34 mouse cellular contexts compared by ENCODE assay signal in the genomic region with DNA sequence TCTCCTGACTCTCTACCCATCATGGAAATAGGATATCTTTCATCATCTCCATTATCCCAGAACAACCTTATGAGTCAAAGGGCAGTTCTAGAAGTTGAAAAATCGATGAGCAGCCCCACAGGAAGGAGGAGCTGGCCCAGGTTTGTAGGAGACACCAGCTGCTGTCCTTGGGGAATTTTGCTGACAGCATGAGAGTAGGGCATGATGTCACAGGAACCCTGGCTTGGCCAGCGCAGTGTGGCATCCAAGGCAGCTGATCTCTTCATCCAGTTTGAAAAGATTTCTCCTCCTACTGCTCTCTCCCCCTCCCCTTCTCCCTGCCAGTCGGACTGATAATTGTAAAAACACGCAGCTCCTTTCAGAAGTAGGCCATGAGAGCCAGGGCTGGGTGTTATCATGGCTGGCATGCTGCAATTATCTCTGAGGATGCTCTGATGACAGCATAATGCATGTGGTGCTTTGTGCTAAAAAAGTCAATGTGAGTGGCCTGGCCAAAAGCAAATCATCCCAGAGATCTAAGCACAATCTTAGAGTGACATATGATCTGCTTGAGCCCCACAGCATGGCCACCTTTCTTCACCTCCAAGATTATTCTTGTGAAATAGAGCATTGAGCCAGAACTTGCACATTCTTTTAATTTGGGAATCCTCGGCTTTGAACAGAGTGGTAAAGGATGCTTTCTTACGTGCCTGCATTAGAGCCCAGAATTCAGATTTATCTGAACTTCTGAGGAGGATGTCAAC. TPM values are rescaled to one million over a fixed set of nuclear protein-coding genes. Genes with fewer than 3 reads are reported as not detected.
DNase-seq lines count a peak whose midpoint lies in the region; ATAC-seq and TF ChIP-seq lines count a peak whose summit lies in the region.
"Had no signal": no experiment of that assay in that cellular context is flagged by ENCODE, and none has a peak within 500 bp of the region (broad histone marks: within the 10 kb centered on the region; RNA-seq: fewer than 3 reads in every experiment).

No protein-coding gene starts in this region.

- H3K4me2 ChIP-seq in forebrain, embryonic 13.5 days = no peak overlapping the region
- H3K4me2 ChIP-seq in heart, embryonic 13.5 days = no peak overlapping the region
- H3K4me2 ChIP-seq in heart, embryonic 12.5 days = no peak overlapping the region
- H3K4me2 ChIP-seq in lung, embryonic 14.5 days = no peak overlapping the region
- no peak overlapping the region for H3K4me2 ChIP-seq in midbrain, postnatal 0 days (ENCODE audit: low read depth, low read length, poor library complexity, severe bottlenecking)
- H3K4me2 ChIP-seq: embryonic facial prominence, embryonic 13.5 days; heart, embryonic 15.5 days; limb, embryonic 15.5 days; liver, embryonic 13.5 days; midbrain, embryonic 15.5 days; neural tube, embryonic 12.5 days had no signal

- no peak overlapping the region for H3K27ac ChIP-seq in forebrain, embryonic 13.5 days
- no peak overlapping the region for H3K27ac ChIP-seq in forebrain, embryonic 10.5 days
- H3K27ac ChIP-seq in heart, embryonic 13.5 days (replicated peaks) = 0 out of 2 replicates have a peak overlapping the region, but pooled peaks have one; percentile 15
- no peak overlapping the region for H3K27ac ChIP-seq in heart, embryonic 12.5 days (ENCODE audit: poor library complexity, severe bottlenecking)
- H3K27ac ChIP-seq in lung, embryonic 14.5 days (ENCODE audit: low read depth) = no peak overlapping the region
- no peak overlapping the region for H3K27ac ChIP-seq in midbrain, postnatal 0 days (ENCODE audit: low read depth, low read length)
- H3K27ac ChIP-seq: embryonic facial prominence, embryonic 13.5 days; heart, embryonic 15.5 days; limb, embryonic 10.5 days; limb, embryonic 15.5 days; liver, embryonic 13.5 days; midbrain, embryonic 10.5 days; midbrain, embryonic 15.5 days; neural tube, embryonic 12.5 days had no signal

- no peaks in the 10 kb centered on the region for H3K36me3 ChIP-seq in forebrain, embryonic 13.5 days (ENCODE audit: poor library complexity, severe bottlenecking)
- H3K36me3 ChIP-seq in forebrain, embryonic 10.5 days (replicated peaks) = no peaks in the 10 kb centered on the region
- H3K36me3 ChIP-seq in heart, embryonic 13.5 days = no peaks in the 10 kb centered on the region
- no peaks in the 10 kb centered on the region for H3K36me3 ChIP-seq in heart, embryonic 12.5 days
- no peaks in the 10 kb centered on the region for H3K36me3 ChIP-seq in lung, embryonic 14.5 days (ENCODE audit: insufficient read depth)
- no peaks in the 10 kb centered on the region for H3K36me3 ChIP-seq in midbrain, postnatal 0 days (ENCODE audit: insufficient read depth, low read length)
- H3K36me3 ChIP-seq: embryonic facial prominence, embryonic 13.5 days; heart, embryonic 15.5 days; limb, embryonic 10.5 days; limb, embryonic 15.5 days; liver, embryonic 13.5 days; midbrain, embryonic 10.5 days; midbrain, embryonic 15.5 days; neural tube, embryonic 12.5 days had no signal

- H3K4me1 ChIP-seq in forebrain, embryonic 13.5 days = no peaks in the 10 kb centered on the region
- 0 out of 2 replicates have a peak, but pooled peaks cover 3% of the 10 kb centered on the region for H3K4me1 ChIP-seq in forebrain, embryonic 10.5 days
- H3K4me1 ChIP-seq in heart, embryonic 13.5 days = peaks cover 7% of the 10 kb centered on the region; the same call in 1 of the 2 replicates
- peaks cover 8% of the 10 kb centered on the region for H3K4me1 ChIP-seq in heart, embryonic 12.5 days (replicated peaks)
- no peaks in the 10 kb centered on the region for H3K4me1 ChIP-seq in lung, embryonic 14.5 days (ENCODE audit: insufficient read depth)
- no peaks in the 10 kb centered on the region for H3K4me1 ChIP-seq in lung, adult 2 months (ENCODE audit: control insufficient read depth, insufficient read depth, low read length)
- H3K4me1 ChIP-seq in midbrain, postnatal 0 days (ENCODE audit: insufficient read depth, low read length) = no peaks in the 10 kb centered on the region
- H3K4me1 ChIP-seq: embryonic facial prominence, embryonic 13.5 days; heart, embryonic 15.5 days; limb, embryonic 10.5 days; limb, embryonic 15.5 days; liver, embryonic 13.5 days; midbrain, embryonic 15.5 days; neural tube, embryonic 12.5 days had no signal

- no peak overlapping the region for H3K9ac ChIP-seq in forebrain, embryonic 13.5 days
- H3K9ac ChIP-seq in heart, embryonic 13.5 days = no peak overlapping the region
- no peak overlapping the region for H3K9ac ChIP-seq in heart, embryonic 12.5 days
- H3K9ac ChIP-seq in lung, embryonic 14.5 days = no peak overlapping the region
- no peak overlapping the region for H3K9ac ChIP-seq in midbrain, postnatal 0 days (replicated peaks; ENCODE audit: low read length, poor library complexity, severe bottlenecking)
- H3K9ac ChIP-seq: embryonic facial prominence, embryonic 13.5 days; heart, embryonic 15.5 days; limb, embryonic 15.5 days; liver, embryonic 13.5 days; midbrain, embryonic 15.5 days; neural tube, embryonic 12.5 days had no signal

- peak; percentile 36; the same call in 1 of the 2 replicates for ATAC-seq in forebrain, embryonic 13.5 days
- no peak for ATAC-seq in heart, embryonic 13.5 days (ENCODE audit: extremely low read depth, insufficient number of reproducible peaks, low FRiP score, low TSS enrichment)
- ATAC-seq in heart, embryonic 12.5 days (ENCODE audit: insufficient number of reproducible peaks, low FRiP score) = no peak
- 0 out of 2 replicates have a peak, but pooled peaks have one; percentile 11 for ATAC-seq in lung, embryonic 14.5 days (ENCODE audit: insufficient read depth)
- ATAC-seq in midbrain, postnatal 0 days (ENCODE audit: low FRiP score) = no peak
- ATAC-seq: intestine, postnatal 0 days; midbrain, embryonic 15.5 days had no signal

- no peak for DNase-seq in forebrain, embryonic 10.5 days (ENCODE audit: extremely low spot score, low spot score)
- no peak for DNase-seq in lung, embryonic 14.5 days
- no peak for DNase-seq in lung, adult 2 months
- DNase-seq in retina, postnatal 1 day = peak; percentile 68
- no peak for DNase-seq in midbrain, postnatal 0 days (ENCODE audit: low spot score)
- DNase-seq: adrenal gland, postnatal 25 days; cerebellum, adult 11 months; cerebellum, adult 9-10 months; embryo, embryonic 11 days; kidney, postnatal 14 days; layer of hippocampus, adult 9-11 months; liver, embryonic 13.5 days; lung, adult 18-20 months; lung, postnatal 14 days; right cerebral cortex, postnatal 14 days; thymus, postnatal 4 days had no signal

- TF ChIP-seq CTCF in lung, embryonic 14.5 days (IDR thresholded peaks at IDR 0.05; ENCODE audit: low read depth) = no peak
- no peak for TF ChIP-seq CTCF in lung, adult 2 months (IDR thresholded peaks at IDR 0.05; ENCODE audit: insufficient read depth, low read length)
- TF ChIP-seq CTCF in midbrain, postnatal 0 days (IDR thresholded peaks at IDR 0.05) = no peak

- TF ChIP-seq POLR2A in lung, adult 2 months (IDR thresholded peaks at IDR 0.05; ENCODE audit: borderline replicate concordance, extremely low read depth, low read depth, low read length) = no peak

- no peaks in the 10 kb centered on the region for H3K27me3 ChIP-seq in forebrain, embryonic 13.5 days
- H3K27me3 ChIP-seq in forebrain, embryonic 10.5 days (ENCODE audit: poor library complexity, severe bottlenecking) = no peaks in the 10 kb centered on the region
- H3K27me3 ChIP-seq in heart, embryonic 13.5 days (replicated peaks) = no peaks in the 10 kb centered on the region
- H3K27me3 ChIP-seq in heart, embryonic 12.5 days (replicated peaks) = no peaks in the 10 kb centered on the region
- H3K27me3 ChIP-seq in lung, embryonic 14.5 days (ENCODE audit: insufficient read depth, low read length) = no peaks in the 10 kb centered on the region
- H3K27me3 ChIP-seq in midbrain, postnatal 0 days (ENCODE audit: insufficient read depth, low read length) = no peaks in the 10 kb centered on the region
- H3K27me3 ChIP-seq: embryonic facial prominence, embryonic 13.5 days; heart, embryonic 15.5 days; limb, embryonic 15.5 days; liver, embryonic 13.5 days; midbrain, embryonic 15.5 days; neural tube, embryonic 12.5 days had no signal

- H3K9me3 ChIP-seq in forebrain, embryonic 13.5 days (replicated peaks) = no peaks in the 10 kb centered on the region
- H3K9me3 ChIP-seq in forebrain, embryonic 10.5 days = no peaks in the 10 kb centered on the region
- H3K9me3 ChIP-seq in heart, embryonic 13.5 days = no peaks in the 10 kb centered on the region
- H3K9me3 ChIP-seq in heart, embryonic 12.5 days (replicated peaks) = no peaks in the 10 kb centered on the region
- H3K9me3 ChIP-seq in lung, embryonic 14.5 days (ENCODE audit: low read depth, low read length) = no peaks in the 10 kb centered on the region
- no peaks in the 10 kb centered on the region for H3K9me3 ChIP-seq in midbrain, postnatal 0 days (ENCODE audit: low read length)
- H3K9me3 ChIP-seq: embryonic facial prominence, embryonic 13.5 days; heart, embryonic 15.5 days; limb, embryonic 10.5 days; limb, embryonic 15.5 days; liver, embryonic 13.5 days; midbrain, embryonic 10.5 days; midbrain, embryonic 15.5 days; neural tube, embryonic 12.5 days had no signal

- no peak overlapping the region for H3K4me3 ChIP-seq in forebrain, embryonic 13.5 days
- H3K4me3 ChIP-seq in forebrain, embryonic 10.5 days = no peak overlapping the region
- no peak overlapping the region for H3K4me3 ChIP-seq in heart, embryonic 13.5 days
- H3K4me3 ChIP-seq in heart, embryonic 12.5 days = no peak overlapping the region
- no peak overlapping the region for H3K4me3 ChIP-seq in lung, embryonic 14.5 days (ENCODE audit: low read depth, low read length)
- H3K4me3 ChIP-seq in lung, adult 2 months (replicated peaks; ENCODE audit: extremely low read depth, low read depth, low read length) = no peak overlapping the region
- H3K4me3 ChIP-seq in midbrain, postnatal 0 days (ENCODE audit: low read depth, low read length) = no peak overlapping the region
- H3K4me3 ChIP-seq: embryonic facial prominence, embryonic 13.5 days; erythroblast, embryonic 14.5 days; heart, embryonic 15.5 days; limb, embryonic 10.5 days; limb, embryonic 15.5 days; liver, embryonic 13.5 days; midbrain, embryonic 10.5 days; midbrain, embryonic 15.5 days; neural tube, embryonic 12.5 days had no signal

- WGBS in forebrain, embryonic 13.5 days = 60% methylated on average over 6 of the region's 6 CpGs
- WGBS in forebrain, embryonic 10.5 days = 71% methylated on average over 6 of the region's 6 CpGs
- WGBS in heart, embryonic 13.5 days = 40% methylated on average over 6 of the region's 6 CpGs
- WGBS in heart, embryonic 12.5 days = 39% methylated on average over 6 of the region's 6 CpGs
- 46% methylated on average over 6 of the region's 6 CpGs for WGBS in lung, embryonic 14.5 days
- 52% methylated on average over 6 of the region's 6 CpGs for WGBS in lung, adult 2 months
- 28% methylated on average over 6 of the region's 6 CpGs for WGBS in midbrain, postnatal 0 days

RNA-seq across cellular contexts. Expression of a gene that starts 54.2 kb away (rescaled TPM):
- 2.0 and 3.5 TPM in 2 replicates for polyA plus RNA-seq in forebrain, embryonic 13.5 days (2015; fragmentation: Nextera tagmentation; extraction: Ambion mirVana)
- polyA plus RNA-seq in forebrain, embryonic 10.5 days (2016; fragmentation: Nextera tagmentation; extraction: Ambion mirVana) = 0.23 and 0.30 TPM in 2 replicates
- not detected in 2 replicates for polyA plus RNA-seq in heart, embryonic 13.5 days (2015; fragmentation: Nextera tagmentation; extraction: Ambion mirVana)
- 0.10 TPM in 1 of 2 replicates, not detected in the other for polyA plus RNA-seq in heart, embryonic 12.5 days (2016; fragmentation: Nextera tagmentation; extraction: Ambion mirVana)
- polyA plus RNA-seq in lung, embryonic 14.5 days (2014; fragmentation: Nextera tagmentation; extraction: Ambion mirVana) = not detected in 2 replicates
- polyA plus RNA-seq in lung, adult 2 months (2012; rRNA removed) = 0.04 TPM in 1 of 2 replicates, not detected in the other
- total RNA-seq in midbrain, postnatal 0 days (2014; rRNA removed) = 73.3 TPM in 2 replicates
- polyA plus RNA-seq in midbrain, postnatal 0 days (2015; fragmentation: Nextera tagmentation; extraction: Ambion mirVana) = 11.1 and 13.2 TPM in 2 replicates
- total RNA-seq: gastrocnemius, adult 8-10 months; heart, adult 8-10 months; heart, postnatal 25 days; MEL had no signal
- polyA plus RNA-seq: erythroblast, embryonic 14.5 days; limb, embryonic 10.5 days; liver, embryonic 13.5 days; small intestine, adult 2 months; thymus, postnatal 0 days had no signal

Comparison
In these comparisons a context has a peak if more than half of its experiments do, and no peak if none do; other contexts are left out.
1. ATAC-seq: peak in forebrain, embryonic 13.5 days (single experiment) and lung, embryonic 14.5 days (single experiment); none in heart, embryonic 13.5 days (single experiment), heart, embryonic 12.5 days (single experiment) and midbrain, postnatal 0 days (single experiment).